Mouse (Mus musculus) stomach, postnatal 0 days (tissue): ENCODE data around the gene Ugt2b1.
"Not testable (repeated sequence)": the region's sequence is repeated elsewhere in the genome, so short reads cannot be mapped to it uniquely, and the experiment has no call there.

ENCODE experiments used
- CTCF ChIP-seq: IDR thresholded peaks from 2 replicates; pipeline ENCODE4 v1.5.1; 2016; ENCODE audit warnings: antibody characterized with exemption, low read depth, mild to moderate bottlenecking, moderate library complexity
- EP300 ChIP-seq: optimal IDR thresholded peaks from 2 replicates; pipeline ENCODE3; 2016; ENCODE audit warnings: antibody characterized with exemption

DNA sequence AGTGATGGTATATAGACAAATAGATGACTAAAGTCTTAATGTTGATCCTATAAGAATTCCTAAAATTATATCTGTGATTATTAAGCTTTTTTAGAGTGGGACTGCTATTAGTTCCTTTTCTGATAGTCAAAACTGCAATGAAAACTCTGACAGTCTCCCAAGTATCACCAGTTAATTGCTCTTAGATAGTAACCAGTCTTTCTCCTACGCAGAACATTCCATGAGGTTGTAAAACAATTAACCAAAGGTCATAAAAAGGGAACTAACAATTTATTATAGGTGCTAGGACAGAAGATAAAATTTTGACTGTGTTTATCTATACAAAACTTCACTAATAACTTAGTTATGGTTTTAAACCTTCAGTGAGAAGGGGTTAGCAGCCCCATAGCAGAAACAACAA lies 36.5 kb upstream of the Ugt2b1 start:
- not testable (repeated sequence) for TF ChIP-seq CTCF, EP300
